Mouse (Mus musculus): ENCODE measurements around the gene Tshz2. TPM values are rescaled to one million over a fixed set of nuclear protein-coding genes. Genes with fewer than 3 reads are reported as not detected.

The Tshz2 gene
- polyA plus RNA-seq, 1 experiment from 2014 or later, result 1.2 TPM

GRCm38 (mm10) chr2:169892441-169893038 lies 259.7 kb downstream of the Tshz2 start:
- no peaks in the 10 kb centered on the region for H3K9me3 ChIP-seq (replicated peaks)
- no peaks in the 10 kb centered on the region for H3K27me3 ChIP-seq (ENCODE audit: low read depth, poor library complexity, severe bottlenecking)
- peaks cover 7% of the 10 kb centered on the region for H3K4me1 ChIP-seq
- no peak overlapping the region for H3K27ac ChIP-seq (replicated peaks)
- 53% methylated on average over 14 of the region's 14 CpGs for WGBS
- no peaks in the 10 kb centered on the region for H3K36me3 ChIP-seq
- no peak overlapping the region for H3K4me3 ChIP-seq
- DNase-seq (ENCODE audit: low spot score), result no peak

GRCm38 (mm10) chr2:169902896-169903295 lies 270.1 kb downstream of the Tshz2 start:
- DNase-seq (ENCODE audit: low spot score), result no peak
- H3K27ac ChIP-seq (replicated peaks), result no peak overlapping the region
- H3K9me3 ChIP-seq (replicated peaks), result no peaks in the 10 kb centered on the region
- no peak overlapping the region for H3K4me3 ChIP-seq
- peaks cover 14% of the 10 kb centered on the region for H3K4me1 ChIP-seq
- no peaks in the 10 kb centered on the region for H3K27me3 ChIP-seq (ENCODE audit: low read depth, poor library complexity, severe bottlenecking)
- H3K36me3 ChIP-seq, result no peaks in the 10 kb centered on the region
- 78% methylated on average over 7 of the region's 7 CpGs for WGBS

GRCm38 (mm10) chr2:169906396-169906795 lies 273.6 kb downstream of the Tshz2 start:
- no peak overlapping the region for H3K27ac ChIP-seq (replicated peaks)
- no peaks in the 10 kb centered on the region for H3K27me3 ChIP-seq (ENCODE audit: low read depth, poor library complexity, severe bottlenecking)
- H3K4me3 ChIP-seq, result no peak overlapping the region
- no peaks in the 10 kb centered on the region for H3K9me3 ChIP-seq (replicated peaks)
- no peaks in the 10 kb centered on the region for H3K36me3 ChIP-seq
- WGBS, result 43% methylated on average over 9 of the region's 9 CpGs
- no peak for DNase-seq (ENCODE audit: low spot score)
- peaks cover 14% of the 10 kb centered on the region for H3K4me1 ChIP-seq

GRCm38 (mm10) chr2:169907979-169908378 lies 275.2 kb downstream of the Tshz2 start:
- Histone ChIP-seq H3K27me3 (ENCODE audit: low read depth, poor library complexity, severe bottlenecking) (no peaks in the 10 kb centered on the region), H3K4me1 (peaks cover 13% of the 10 kb centered on the region), H3K36me3 (no peaks in the 10 kb centered on the region), H3K27ac (replicated peaks) (no peak overlapping the region), H3K9me3 (replicated peaks) (no peaks in the 10 kb centered on the region), H3K4me3 (no peak overlapping the region)
- 84% methylated on average over 7 of the region's 7 CpGs for WGBS
- DNase-seq (ENCODE audit: low spot score), result no peak

GRCm38 (mm10) chr2:169910606-169911005 lies 277.8 kb downstream of the Tshz2 start:
- Histone ChIP-seq H3K4me1 (peaks cover 9% of the 10 kb centered on the region), H3K27ac (replicated peaks) (no peak overlapping the region), H3K9me3 (replicated peaks) (no peaks in the 10 kb centered on the region), H3K27me3 (ENCODE audit: low read depth, poor library complexity, severe bottlenecking) (no peaks in the 10 kb centered on the region), H3K36me3 (no peaks in the 10 kb centered on the region), H3K4me3 (no peak overlapping the region)
- DNase-seq (ENCODE audit: low spot score), result no peak
- WGBS, result 69% methylated on average over 4 of the region's 4 CpGs

GRCm38 (mm10) chr2:169912826-169913225 lies 280.0 kb downstream of the Tshz2 start:
- 91% methylated on average over 14 of the region's 14 CpGs for WGBS
- no peaks in the 10 kb centered on the region for H3K27me3 ChIP-seq (ENCODE audit: low read depth, poor library complexity, severe bottlenecking)
- DNase-seq (ENCODE audit: low spot score), result no peak
- no peak overlapping the region for H3K4me3 ChIP-seq
- no peaks in the 10 kb centered on the region for H3K4me1 ChIP-seq
- no peaks in the 10 kb centered on the region for H3K9me3 ChIP-seq (replicated peaks)
- H3K36me3 ChIP-seq, result no peaks in the 10 kb centered on the region
- no peak overlapping the region for H3K27ac ChIP-seq (replicated peaks)

GRCm38 (mm10) chr2:169914903-169915302 lies 282.1 kb downstream of the Tshz2 start:
- Histone ChIP-seq H3K4me3 (no peak overlapping the region), H3K9me3 (replicated peaks) (no peaks in the 10 kb centered on the region), H3K27me3 (ENCODE audit: low read depth, poor library complexity, severe bottlenecking) (no peaks in the 10 kb centered on the region), H3K27ac (replicated peaks) (no peak overlapping the region), H3K4me1 (no peaks in the 10 kb centered on the region), H3K36me3 (no peaks in the 10 kb centered on the region)
- WGBS, result 76% methylated on average over 8 of the region's 8 CpGs
- no peak for DNase-seq (ENCODE audit: low spot score)

- H3K27me3 ChIP-seq (ENCODE audit: low read depth, poor library complexity, severe bottlenecking), result no peaks in the 10 kb centered on the region
- no peaks in the 10 kb centered on the region for H3K9me3 ChIP-seq (replicated peaks)
- no peak overlapping the region for H3K4me3 ChIP-seq
- H3K4me1 ChIP-seq, result no peaks in the 10 kb centered on the region
- DNase-seq (ENCODE audit: low spot score), result no peak
- no peak overlapping the region for H3K27ac ChIP-seq (replicated peaks)
- H3K36me3 ChIP-seq, result no peaks in the 10 kb centered on the region
- 84% methylated on average over 13 of the region's 13 CpGs for WGBS
Observed at GRCm38 (mm10) chr2:169915326-169915725, 282.5 kb downstream of the Tshz2 start.

- H3K4me1 ChIP-seq, result no peaks in the 10 kb centered on the region
- DNase-seq (ENCODE audit: low spot score), result no peak
- no peak overlapping the region for H3K4me3 ChIP-seq
- H3K27me3 ChIP-seq (ENCODE audit: low read depth, poor library complexity, severe bottlenecking), result no peaks in the 10 kb centered on the region
- no peaks in the 10 kb centered on the region for H3K9me3 ChIP-seq (replicated peaks)
- no peaks in the 10 kb centered on the region for H3K36me3 ChIP-seq
- no peak overlapping the region for H3K27ac ChIP-seq (replicated peaks)
- 87% methylated on average over 3 of the region's 3 CpGs for WGBS
Observed at GRCm38 (mm10) chr2:169919111-169919695, 286.4 kb downstream of the Tshz2 start.

GRCm38 (mm10) chr2:169924177-169924810 lies 291.5 kb downstream of the Tshz2 start:
- H3K4me3 ChIP-seq, result no peak overlapping the region
- no peaks in the 10 kb centered on the region for H3K27me3 ChIP-seq (ENCODE audit: low read depth, poor library complexity, severe bottlenecking)
- no peak for DNase-seq (ENCODE audit: low spot score)
- H3K9me3 ChIP-seq (replicated peaks), result no peaks in the 10 kb centered on the region
- peaks cover 9% of the 10 kb centered on the region for H3K4me1 ChIP-seq
- no peak overlapping the region for H3K27ac ChIP-seq (replicated peaks)
- WGBS, result 75% methylated on average over 8 of the region's 8 CpGs
- H3K36me3 ChIP-seq, result no peaks in the 10 kb centered on the region

GRCm38 (mm10) chr2:169925466-169925865 lies 292.7 kb downstream of the Tshz2 start:
- Histone ChIP-seq H3K4me1 (peaks cover 15% of the 10 kb centered on the region), H3K27me3 (ENCODE audit: low read depth, poor library complexity, severe bottlenecking) (no peaks in the 10 kb centered on the region), H3K4me3 (no peak overlapping the region), H3K9me3 (replicated peaks) (no peaks in the 10 kb centered on the region), H3K27ac (replicated peaks) (no peak overlapping the region), H3K36me3 (no peaks in the 10 kb centered on the region)
- DNase-seq (ENCODE audit: low spot score), result no peak
- 83% methylated on average over 5 of the region's 5 CpGs for WGBS

- Histone ChIP-seq H3K9me3 (replicated peaks) (no peaks in the 10 kb centered on the region), H3K4me3 (no peak overlapping the region), H3K27me3 (ENCODE audit: low read depth, poor library complexity, severe bottlenecking) (no peaks in the 10 kb centered on the region), H3K4me1 (peaks cover 15% of the 10 kb centered on the region), H3K36me3 (no peaks in the 10 kb centered on the region), H3K27ac (replicated peaks) (no peak overlapping the region)
- WGBS, result 88% methylated on average over 11 of the region's 11 CpGs
- no peak for DNase-seq (ENCODE audit: low spot score)
Observed at GRCm38 (mm10) chr2:169926016-169926415, 293.2 kb downstream of the Tshz2 start.

- H3K4me3 ChIP-seq, result no peak overlapping the region
- no peak for DNase-seq (ENCODE audit: low spot score)
- WGBS, result 86% methylated on average over 2 of the region's 2 CpGs
- no peaks in the 10 kb centered on the region for H3K9me3 ChIP-seq (replicated peaks)
- H3K4me1 ChIP-seq, result peaks cover 15% of the 10 kb centered on the region
- no peaks in the 10 kb centered on the region for H3K27me3 ChIP-seq (ENCODE audit: low read depth, poor library complexity, severe bottlenecking)
- H3K27ac ChIP-seq (replicated peaks), result no peak overlapping the region
- H3K36me3 ChIP-seq, result no peaks in the 10 kb centered on the region
Observed at GRCm38 (mm10) chr2:169927401-169927800, 294.6 kb downstream of the Tshz2 start.
